Mouse (Mus musculus) small intestine, adult 10 weeks (tissue): Measurements from ENCODE around the gene 1700012P22Rik. TPM values are rescaled to one million over a fixed set of nuclear protein-coding genes. Genes with fewer than 3 reads are reported as not detected.

ENCODE experiments used
- polyA plus RNA-seq: library from polyadenylated mRNA; stranded (reverse); fragments of 350-450 nt; fragmentation: Illumina TruSeq; extraction: RNeasy Lipid Tissue Mini Kit (QIAGEN cat#74804); gene quantifications from one replicate; pipeline ENCODE4 v1.2.3, GENCODE M21; 2014; ENCODE audit warnings: low replicate concordance

1700012P22Rik gene
- polyA plus RNA-seq, result not detected

DNA sequence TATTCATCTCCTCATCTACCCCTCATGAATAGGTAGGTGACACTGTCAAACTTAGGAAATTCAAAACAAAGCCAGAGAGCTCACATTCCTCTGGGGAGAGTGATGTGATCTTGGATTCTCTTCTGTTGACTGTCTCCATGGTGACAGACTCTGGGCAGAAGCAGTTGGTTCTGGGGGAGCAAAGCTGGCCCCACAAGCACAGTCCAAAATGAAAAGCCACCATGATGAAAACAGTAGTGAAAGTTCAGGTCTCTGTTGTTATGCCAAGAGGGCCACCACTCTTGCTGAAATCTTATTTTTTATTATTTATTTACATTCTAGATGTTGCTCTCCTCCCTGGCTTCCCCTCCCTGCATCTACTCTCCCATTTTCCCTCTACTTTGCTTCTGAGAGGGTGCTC, at the start of gene 1700012P22Rik:
Gene 1700012P22Rik, minus strand, starts transcription at position 101 of the 400 bp plus-strand sequence.

DNA sequence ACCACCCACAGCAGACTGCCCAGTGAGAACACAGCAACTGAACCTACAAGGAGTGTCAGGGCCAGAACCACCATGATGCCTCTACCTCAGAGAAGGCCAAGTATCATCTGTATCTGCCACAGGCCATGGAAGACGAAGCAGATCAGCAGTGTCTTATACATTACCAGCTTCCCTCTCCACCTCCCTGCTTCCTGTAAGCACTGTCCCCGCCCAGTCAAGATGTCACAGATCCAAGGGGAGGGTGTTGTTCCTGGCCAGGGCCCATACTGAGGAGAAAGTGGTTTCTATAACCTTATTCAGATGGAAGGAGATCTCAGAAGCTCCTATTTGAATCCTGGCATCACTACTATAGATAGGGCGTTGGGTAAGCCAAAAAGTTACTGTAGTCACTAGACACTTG, 25.1 kb upstream of the 1700012P22Rik start, which contains the start of gene Aadacl3:
Gene Aadacl3, minus strand, starts transcription at position 101 of the 400 bp plus-strand sequence.

DNA sequence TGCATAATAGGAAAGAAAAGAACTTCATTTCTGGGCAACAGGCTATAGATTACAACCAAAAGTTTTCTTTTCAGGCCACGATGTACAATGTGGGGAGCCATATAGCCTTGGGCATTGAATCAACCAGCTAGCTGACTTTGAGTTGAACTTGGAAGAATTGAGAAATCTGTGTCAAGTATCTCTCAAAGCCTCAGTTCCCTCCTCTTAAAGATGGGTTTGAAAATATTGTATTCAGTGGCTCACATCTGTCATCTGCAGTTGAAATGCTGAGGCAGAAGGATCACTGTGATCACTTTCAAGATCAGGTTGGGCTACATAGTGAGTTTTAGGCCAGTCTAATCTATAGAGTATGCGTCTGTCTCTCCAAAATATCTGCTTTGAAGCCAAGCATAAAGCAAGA, 14.6 kb upstream of the 1700012P22Rik start, which contains the start of gene Gm9944:
Gene Gm9944, minus strand, starts transcription at position 101 of the 400 bp plus-strand sequence.

DNA sequence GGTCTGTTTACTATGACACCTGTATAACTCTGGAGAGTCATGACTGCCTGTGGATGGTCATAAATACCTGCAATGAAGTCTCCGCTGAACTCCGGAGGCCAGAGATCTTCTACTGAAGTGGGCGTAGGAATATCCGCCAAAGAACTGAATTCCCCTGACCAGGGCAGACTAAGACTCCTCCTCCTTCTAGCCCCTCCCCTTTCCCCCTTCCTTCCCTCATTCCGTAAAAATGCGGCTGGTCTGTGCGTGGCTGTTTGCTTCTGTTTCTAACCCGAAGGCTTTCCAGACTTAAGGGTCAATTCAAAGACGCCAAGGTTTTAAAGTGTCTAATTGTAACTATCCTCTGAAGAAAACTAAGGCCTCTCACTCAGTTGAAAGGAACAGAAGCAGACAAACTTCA, 30.3 kb downstream of the 1700012P22Rik start, which contains the start of gene Pramef12:
Gene Pramef12, minus strand, starts transcription at position 175 of the 400 bp plus-strand sequence.

DNA sequence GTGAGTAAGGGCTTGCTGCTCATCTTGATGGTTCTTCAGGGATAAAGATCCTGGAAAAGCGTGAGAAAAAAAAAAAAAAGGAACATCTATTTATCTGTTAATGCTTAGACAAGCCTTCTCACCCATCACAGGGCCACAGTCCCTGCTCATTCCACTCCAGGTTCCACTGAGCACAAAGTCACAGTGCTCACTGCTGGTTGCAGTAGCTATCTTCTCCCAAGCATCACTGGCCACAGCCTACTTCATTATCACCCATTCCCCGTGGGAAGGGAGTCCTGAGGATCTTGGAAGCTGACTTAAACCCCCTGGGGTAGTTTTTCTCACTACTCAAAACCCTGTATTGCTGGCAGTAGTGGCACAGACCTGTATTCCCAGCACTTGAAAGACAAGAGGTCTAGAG, 60.7 kb downstream of the 1700012P22Rik start, which contains the start of gene Pramef20:
Gene Pramef20, minus strand, starts transcription at position 23 of the 400 bp plus-strand sequence.

Other genes with a start within 250 kb of the 1700012P22Rik start
- gene Oog2, start 248.1 kb downstream of the 1700012P22Rik start, polyA plus RNA-seq, result not detected
- 2.3 TPM for gene C87977, start 225.5 kb downstream of the 1700012P22Rik start, polyA plus RNA-seq
- gene Pramel5, start 158.3 kb downstream of the 1700012P22Rik start, polyA plus RNA-seq, result 0.59 TPM
- gene Gm13128, start 108.5 kb downstream of the 1700012P22Rik start, polyA plus RNA-seq, result not detected
- not detected for gene Gm13119, start 80.8 kb downstream of the 1700012P22Rik start, polyA plus RNA-seq
- gene Pramef20, start 60.8 kb downstream of the 1700012P22Rik start, polyA plus RNA-seq, result not detected
- not detected for gene Pramef12, start 30.3 kb downstream of the 1700012P22Rik start, polyA plus RNA-seq
- gene Gm9944, start 14.5 kb upstream of the 1700012P22Rik start, polyA plus RNA-seq, result not detected
- not detected for gene Aadacl3, start 25.0 kb upstream of the 1700012P22Rik start, polyA plus RNA-seq
- gene 9430007A20Rik, start 81.0 kb upstream of the 1700012P22Rik start, polyA plus RNA-seq, result not detected
- gene Gm13124, start 126.4 kb upstream of the 1700012P22Rik start, polyA plus RNA-seq, result not detected
- gene Aadacl4, start 174.9 kb upstream of the 1700012P22Rik start, polyA plus RNA-seq, result not detected
- gene Gm436, start 247.6 kb upstream of the 1700012P22Rik start, polyA plus RNA-seq, result not detected